Mouse (Mus musculus): ENCODE results near the gene Sipa1. TPM values are rescaled to one million over a fixed set of nuclear protein-coding genes. Genes with fewer than 3 reads are reported as not detected.

Gene Sipa1
- polyA plus RNA-seq, 1 experiment, result 134 TPM

GRCm38 (mm10) chr19:5632120-5632519 lies 31.4 kb downstream of the Sipa1 start:
- no peak for TF ChIP-seq FLI1 (IDR thresholded peaks at IDR 0.05; ENCODE audit: low read length)
- TF ChIP-seq GATA1 (IDR thresholded peaks at IDR 0.05; ENCODE audit: borderline replicate concordance, low read length), result no peak
- H3K4me1 ChIP-seq, result peaks cover 18% of the 10 kb centered on the region
- H3K9me3 ChIP-seq, result peaks cover 11% of the 10 kb centered on the region
- H3K36me3 ChIP-seq (replicated peaks; ENCODE audit: low read length), result no peaks in the 10 kb centered on the region
- H3K4me3 ChIP-seq (replicated peaks), result no peak overlapping the region
- no peaks in the 10 kb centered on the region for H3K27me3 ChIP-seq (replicated peaks)

- Histone ChIP-seq H3K27me3 (replicated peaks) (no peaks in the 10 kb centered on the region), H3K4me3 (replicated peaks) (no peak overlapping the region), H3K9me3 (peaks cover 11% of the 10 kb centered on the region), H3K36me3 (replicated peaks; ENCODE audit: low read length) (no peaks in the 10 kb centered on the region), H3K4me1 (peaks cover 11% of the 10 kb centered on the region)
- TF ChIP-seq GATA1 (IDR thresholded peaks at IDR 0.05; ENCODE audit: borderline replicate concordance, low read length) (no peak), FLI1 (IDR thresholded peaks at IDR 0.05; ENCODE audit: low read length) (no peak)
These were observed 33.6 kb downstream of the Sipa1 start for GRCm38 (mm10) chr19:5629907-5630306.

- H3K36me3 ChIP-seq (replicated peaks; ENCODE audit: low read length), result no peaks in the 10 kb centered on the region
- peaks cover 9% of the 10 kb centered on the region for H3K27me3 ChIP-seq (replicated peaks)
- peaks cover 21% of the 10 kb centered on the region for H3K4me1 ChIP-seq
- H3K9me3 ChIP-seq, result peaks cover 8% of the 10 kb centered on the region
- TF ChIP-seq FLI1 (IDR thresholded peaks at IDR 0.05; ENCODE audit: low read length) (no peak), GATA1 (IDR thresholded peaks at IDR 0.05; ENCODE audit: borderline replicate concordance, low read length) (no peak)
- H3K4me3 ChIP-seq (replicated peaks), result no peak overlapping the region
These were observed 38.2 kb downstream of the Sipa1 start for GRCm38 (mm10) chr19:5625311-5625710.

GRCm38 (mm10) chr19:5621884-5622283 lies 41.6 kb downstream of the Sipa1 start:
- Histone ChIP-seq H3K4me3 (replicated peaks) (no peak overlapping the region), H3K27me3 (replicated peaks) (peaks cover 9% of the 10 kb centered on the region), H3K9me3 (no peaks in the 10 kb centered on the region), H3K36me3 (replicated peaks; ENCODE audit: low read length) (no peaks in the 10 kb centered on the region), H3K4me1 (peaks cover 42% of the 10 kb centered on the region)
- TF ChIP-seq GATA1 (IDR thresholded peaks at IDR 0.05; ENCODE audit: borderline replicate concordance, low read length) (no peak), FLI1 (IDR thresholded peaks at IDR 0.05; ENCODE audit: low read length) (no peak)

GRCm38 (mm10) chr19:5620007-5620406 lies 43.5 kb downstream of the Sipa1 start:
- TF ChIP-seq FLI1 (IDR thresholded peaks at IDR 0.05; ENCODE audit: low read length), result no peak
- no peak for TF ChIP-seq GATA1 (IDR thresholded peaks at IDR 0.05; ENCODE audit: borderline replicate concordance, low read length)
- H3K27me3 ChIP-seq (replicated peaks), result peaks cover 9% of the 10 kb centered on the region

GRCm38 (mm10) chr19:5614953-5615352 lies 48.6 kb downstream of the Sipa1 start:
- Histone ChIP-seq H3K36me3 (replicated peaks; ENCODE audit: low read length) (no peaks in the 10 kb centered on the region), H3K4me3 (replicated peaks) (no peak overlapping the region), H3K27me3 (replicated peaks) (no peaks in the 10 kb centered on the region), H3K9me3 (no peaks in the 10 kb centered on the region), H3K4me1 (peaks cover 77% of the 10 kb centered on the region)
- no peak for TF ChIP-seq GATA1 (IDR thresholded peaks at IDR 0.05; ENCODE audit: borderline replicate concordance, low read length)
- TF ChIP-seq FLI1 (IDR thresholded peaks at IDR 0.05; ENCODE audit: low read length), result no peak

More at GRCm38 (mm10) chr19:5620007-5620406, 43.5 kb downstream of the Sipa1 start:
- Histone ChIP-seq H3K4me3 (replicated peaks) (no peak overlapping the region), H3K4me1 (peaks cover 52% of the 10 kb centered on the region), H3K36me3 (replicated peaks; ENCODE audit: low read length) (no peaks in the 10 kb centered on the region), H3K9me3 (no peaks in the 10 kb centered on the region)

- H3K27me3 ChIP-seq (replicated peaks), result no peaks in the 10 kb centered on the region
- peaks cover 12% of the 10 kb centered on the region for H3K36me3 ChIP-seq (replicated peaks; ENCODE audit: low read length)
- no peak overlapping the region for H3K4me3 ChIP-seq (replicated peaks)
- no peaks in the 10 kb centered on the region for H3K9me3 ChIP-seq
- peaks cover 84% of the 10 kb centered on the region for H3K4me1 ChIP-seq
- no peak for TF ChIP-seq FLI1 (IDR thresholded peaks at IDR 0.05; ENCODE audit: low read length)
- no peak for TF ChIP-seq GATA1 (IDR thresholded peaks at IDR 0.05; ENCODE audit: borderline replicate concordance, low read length)
These were observed 50.6 kb downstream of the Sipa1 start for GRCm38 (mm10) chr19:5612762-5613411.

- peaks cover 21% of the 10 kb centered on the region for H3K36me3 ChIP-seq (replicated peaks; ENCODE audit: low read length)
- H3K27me3 ChIP-seq (replicated peaks), result no peaks in the 10 kb centered on the region
- TF ChIP-seq FLI1 (IDR thresholded peaks at IDR 0.05; ENCODE audit: low read length) (no peak), GATA1 (IDR thresholded peaks at IDR 0.05; ENCODE audit: borderline replicate concordance, low read length) (no peak)
- no peaks in the 10 kb centered on the region for H3K9me3 ChIP-seq
- peaks cover 84% of the 10 kb centered on the region for H3K4me1 ChIP-seq
- H3K4me3 ChIP-seq (replicated peaks), result no peak overlapping the region
These were observed 51.5 kb downstream of the Sipa1 start for GRCm38 (mm10) chr19:5611973-5612372.

GRCm38 (mm10) chr19:5609547-5610404 lies 53.7 kb downstream of the Sipa1 start, which contains the start of gene Kat5:
Gene Kat5 (minus strand): TSS chr19:5610237.
- H3K4me1 ChIP-seq, result peaks cover 84% of the 10 kb centered on the region
- H3K9me3 ChIP-seq, result no peaks in the 10 kb centered on the region
- H3K4me3 ChIP-seq (replicated peaks), result peak within 1 kb of the TSS; percentile 96
- H3K36me3 ChIP-seq (replicated peaks; ENCODE audit: low read length), result peaks cover 43% of the 10 kb centered on the region
- TF ChIP-seq GATA1 (IDR thresholded peaks at IDR 0.05; ENCODE audit: borderline replicate concordance, low read length) (no peak), FLI1 (IDR thresholded peaks at IDR 0.05; ENCODE audit: low read length) (peak; percentile 86; the same call in 1 of the 2 replicates)
- H3K27me3 ChIP-seq (replicated peaks), result no peaks in the 10 kb centered on the region

- Histone ChIP-seq H3K4me1 (peaks cover 87% of the 10 kb centered on the region), H3K9me3 (no peaks in the 10 kb centered on the region), H3K4me3 (replicated peaks) (peak overlapping the region; percentile 96), H3K27me3 (replicated peaks) (no peaks in the 10 kb centered on the region), H3K36me3 (replicated peaks; ENCODE audit: low read length) (peaks cover 49% of the 10 kb centered on the region)
- TF ChIP-seq GATA1 (IDR thresholded peaks at IDR 0.05; ENCODE audit: borderline replicate concordance, low read length) (no peak), FLI1 (IDR thresholded peaks at IDR 0.05; ENCODE audit: low read length) (no peak)
These were observed 54.3 kb downstream of the Sipa1 start for GRCm38 (mm10) chr19:5609171-5609546.
